Mouse (Mus musculus): ENCODE measurements around the gene Pakap. TPM values are rescaled to one million over a fixed set of nuclear protein-coding genes. Genes with fewer than 3 reads are reported as not detected.

Gene Pakap
- polyA plus RNA-seq, 2 experiments from 2014 or later, result 2.3 to 3.7 TPM

- no peak for ATAC-seq
Measured at GRCm38 (mm10) chr4:57626921-57627320, 58.9 kb downstream of the Pakap start.

- no peak for ATAC-seq
Measured at GRCm38 (mm10) chr4:57632386-57632785, 64.4 kb downstream of the Pakap start.

- no peak for ATAC-seq
Measured at GRCm38 (mm10) chr4:57633052-57633451, 65.1 kb downstream of the Pakap start.

- ATAC-seq, result no peak
Measured at GRCm38 (mm10) chr4:57634956-57635355, 67.0 kb downstream of the Pakap start.

GRCm38 (mm10) chr4:57636782-57637482 lies 69.0 kb downstream of the Pakap start:
- ATAC-seq, result no peak

GRCm38 (mm10) chr4:57637636-57638386 lies 69.8 kb downstream of the Pakap start:
- no peak for ATAC-seq

- ATAC-seq, result no peak
Measured at GRCm38 (mm10) chr4:57638941-57639340, 71.0 kb downstream of the Pakap start.

- no peak for ATAC-seq
Measured at GRCm38 (mm10) chr4:57640222-57640621, 72.2 kb downstream of the Pakap start.

GRCm38 (mm10) chr4:57640971-57641370 lies 73.0 kb downstream of the Pakap start:
- ATAC-seq, result no peak

- no peak for ATAC-seq
Measured at GRCm38 (mm10) chr4:57650994-57651393, 83.0 kb downstream of the Pakap start.

GRCm38 (mm10) chr4:57651547-57651946 lies 83.6 kb downstream of the Pakap start:
- no peak for ATAC-seq

GRCm38 (mm10) chr4:57652185-57652904 lies 84.4 kb downstream of the Pakap start:
- no peak for ATAC-seq

- ATAC-seq, result no peak
Measured at GRCm38 (mm10) chr4:57655966-57656365, 88.0 kb downstream of the Pakap start.

- no peak for ATAC-seq
Measured at GRCm38 (mm10) chr4:57656388-57656787, 88.4 kb downstream of the Pakap start.

- no peak for ATAC-seq
Measured at GRCm38 (mm10) chr4:57656861-57657260, 88.9 kb downstream of the Pakap start.

- no peak for ATAC-seq
Measured at GRCm38 (mm10) chr4:57660470-57660869, 92.5 kb downstream of the Pakap start.

- ATAC-seq, result no peak
Measured at GRCm38 (mm10) chr4:57666101-57666500, 98.1 kb downstream of the Pakap start.

- no peak for ATAC-seq
Measured at GRCm38 (mm10) chr4:57670813-57671469, 103.0 kb downstream of the Pakap start.

- no peak for ATAC-seq
Measured at GRCm38 (mm10) chr4:57672541-57672940, 104.6 kb downstream of the Pakap start.

- peak; percentile 93 for ATAC-seq
Measured at GRCm38 (mm10) chr4:57672996-57673906, 105.3 kb downstream of the Pakap start.

- no peak for ATAC-seq
Measured at GRCm38 (mm10) chr4:57674351-57674750, 106.4 kb downstream of the Pakap start.

- ATAC-seq, result no peak
Measured at GRCm38 (mm10) chr4:57675387-57675786, 107.4 kb downstream of the Pakap start.

Measured in CD4-positive, CD25-positive, alpha-beta regulatory T cell, adult 4 months (primary cell).